Mouse (Mus musculus): ENCODE data around the gene Plxnc1. TPM values are rescaled to one million over a fixed set of nuclear protein-coding genes. Genes with fewer than 3 reads are reported as not detected.

Plxnc1 gene
- polyA plus RNA-seq, 1 experiment: 82.8 TPM

- no peak overlapping the region for H3K4me3 ChIP-seq (ENCODE audit: insufficient read depth, low read length)
Observed at GRCm38 (mm10) chr10:94811907-94812851, 132.5 kb downstream of the Plxnc1 start.

DNA sequence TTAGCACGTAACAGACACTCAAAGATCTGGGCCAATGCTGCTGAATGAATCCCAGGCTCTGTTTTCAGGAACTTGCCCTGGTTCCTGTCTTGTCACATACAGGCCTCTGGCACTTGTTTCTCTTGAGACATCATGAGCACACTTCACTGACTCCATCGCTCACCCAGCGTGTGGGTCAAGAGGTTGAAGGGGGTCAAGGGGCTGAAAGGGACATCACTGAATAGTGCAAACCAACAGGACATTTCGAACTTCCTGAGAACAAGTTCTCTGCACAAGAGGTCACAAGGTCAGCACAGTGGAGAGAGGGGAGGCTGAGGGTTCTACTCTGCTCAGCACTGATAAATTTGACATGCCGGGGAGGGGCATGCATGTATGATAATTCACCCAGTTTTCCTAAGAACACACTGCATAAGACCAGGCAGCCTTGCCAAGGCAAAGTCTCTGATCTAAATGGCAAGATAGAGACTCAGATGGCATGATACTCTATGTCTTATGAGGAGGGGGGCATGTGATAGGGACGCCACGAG lies 134.6 kb downstream of the Plxnc1 start:
- TF ChIP-seq POLR2A (IDR thresholded peaks at IDR 0.05; ENCODE audit: borderline replicate concordance, low read depth, low read length): no peak
- no peak for TF ChIP-seq CTCF (IDR thresholded peaks at IDR 0.05; ENCODE audit: low read depth, low read length)
- H3K4me1 ChIP-seq (ENCODE audit: control insufficient read depth, insufficient read depth, low read length): no peaks in the 10 kb centered on the region
- H3K4me3 ChIP-seq (ENCODE audit: insufficient read depth, low read length): no peak overlapping the region
- H3K27ac ChIP-seq (ENCODE audit: insufficient read depth, low read depth, low read length): no peak overlapping the region

More at GRCm38 (mm10) chr10:94811907-94812851, 132.5 kb downstream of the Plxnc1 start:
- no peaks in the 10 kb centered on the region for H3K4me1 ChIP-seq (ENCODE audit: control insufficient read depth, insufficient read depth, low read length)
- TF ChIP-seq POLR2A (IDR thresholded peaks at IDR 0.05; ENCODE audit: borderline replicate concordance, low read depth, low read length): no peak
- TF ChIP-seq CTCF (IDR thresholded peaks at IDR 0.05; ENCODE audit: low read depth, low read length): no peak
- no peak overlapping the region for H3K27ac ChIP-seq (ENCODE audit: insufficient read depth, low read depth, low read length)

DNA sequence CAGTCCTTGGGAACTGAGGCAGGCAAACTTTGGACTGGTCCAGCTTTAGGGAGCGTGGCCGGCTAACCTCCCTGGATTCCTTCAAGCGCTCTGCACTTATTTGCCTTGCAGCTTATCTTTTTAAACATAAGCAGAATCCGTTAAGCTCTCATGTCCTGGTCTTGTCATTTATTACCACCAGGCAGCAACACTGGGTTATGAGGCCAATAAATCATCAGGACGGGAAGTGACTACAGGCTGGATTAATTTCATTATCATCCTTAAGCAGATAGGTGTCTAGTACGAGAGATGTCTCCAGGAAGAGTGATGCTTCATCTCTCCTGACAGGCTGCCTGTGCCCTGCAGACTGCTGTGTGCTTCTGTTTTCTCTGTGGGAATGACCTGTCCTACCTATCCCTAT lies 136.4 kb downstream of the Plxnc1 start:
- no peak overlapping the region for H3K4me3 ChIP-seq (ENCODE audit: insufficient read depth, low read length)
- H3K4me1 ChIP-seq (ENCODE audit: control insufficient read depth, insufficient read depth, low read length): no peaks in the 10 kb centered on the region
- H3K27ac ChIP-seq (ENCODE audit: insufficient read depth, low read depth, low read length): no peak overlapping the region
- TF ChIP-seq CTCF (IDR thresholded peaks at IDR 0.05; ENCODE audit: low read depth, low read length) (no peak), POLR2A (IDR thresholded peaks at IDR 0.05; ENCODE audit: borderline replicate concordance, low read depth, low read length) (no peak)

DNA sequence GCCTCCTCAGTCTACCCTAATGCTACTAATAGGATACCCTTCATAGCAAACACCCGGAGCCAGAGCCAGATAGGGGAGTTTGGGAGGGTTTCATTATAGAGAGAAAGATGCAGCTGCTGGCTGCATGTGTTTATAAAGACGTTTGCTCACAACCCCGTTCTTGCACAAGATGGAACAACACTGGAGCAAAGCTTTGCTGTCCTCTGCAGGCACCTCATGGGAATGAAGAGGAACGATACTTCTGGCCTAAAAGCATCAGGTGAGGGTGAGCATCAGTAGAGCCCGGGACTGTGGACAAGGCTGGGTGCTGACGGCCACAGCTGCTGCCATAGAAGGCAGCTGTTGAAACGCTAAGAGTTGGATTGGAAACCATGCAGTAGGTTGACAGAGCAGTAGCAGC lies 137.3 kb downstream of the Plxnc1 start:
- Histone ChIP-seq H3K27ac (ENCODE audit: insufficient read depth, low read depth, low read length) (no peak overlapping the region), H3K4me1 (ENCODE audit: control insufficient read depth, insufficient read depth, low read length) (no peaks in the 10 kb centered on the region), H3K4me3 (ENCODE audit: insufficient read depth, low read length) (no peak overlapping the region)
- no peak for TF ChIP-seq CTCF (IDR thresholded peaks at IDR 0.05; ENCODE audit: low read depth, low read length)
- no peak for TF ChIP-seq POLR2A (IDR thresholded peaks at IDR 0.05; ENCODE audit: borderline replicate concordance, low read depth, low read length)

GRCm38 (mm10) chr10:94804909-94805220 lies 139.8 kb downstream of the Plxnc1 start:
- TF ChIP-seq POLR2A (IDR thresholded peaks at IDR 0.05; ENCODE audit: borderline replicate concordance, low read depth, low read length) (no peak), CTCF (IDR thresholded peaks at IDR 0.05; ENCODE audit: low read depth, low read length) (no peak)
- H3K4me3 ChIP-seq (ENCODE audit: insufficient read depth, low read length): no peak overlapping the region
- no peak overlapping the region for H3K27ac ChIP-seq (ENCODE audit: insufficient read depth, low read depth, low read length)
- H3K4me1 ChIP-seq (ENCODE audit: control insufficient read depth, insufficient read depth, low read length): no peaks in the 10 kb centered on the region

- Histone ChIP-seq H3K4me3 (ENCODE audit: insufficient read depth, low read length) (no peak overlapping the region), H3K27ac (ENCODE audit: insufficient read depth, low read depth, low read length) (no peak overlapping the region), H3K4me1 (ENCODE audit: control insufficient read depth, insufficient read depth, low read length) (no peaks in the 10 kb centered on the region)
- TF ChIP-seq CTCF (IDR thresholded peaks at IDR 0.05; ENCODE audit: low read depth, low read length) (no peak), POLR2A (IDR thresholded peaks at IDR 0.05; ENCODE audit: borderline replicate concordance, low read depth, low read length) (no peak)
Observed at GRCm38 (mm10) chr10:94804029-94804908, 140.4 kb downstream of the Plxnc1 start.

- H3K27ac ChIP-seq (ENCODE audit: insufficient read depth, low read depth, low read length): no peak overlapping the region
- H3K4me3 ChIP-seq (ENCODE audit: insufficient read depth, low read length): no peak overlapping the region
- no peaks in the 10 kb centered on the region for H3K4me1 ChIP-seq (ENCODE audit: control insufficient read depth, insufficient read depth, low read length)
- TF ChIP-seq CTCF (IDR thresholded peaks at IDR 0.05; ENCODE audit: low read depth, low read length) (no peak), POLR2A (IDR thresholded peaks at IDR 0.05; ENCODE audit: borderline replicate concordance, low read depth, low read length) (no peak)
Observed at GRCm38 (mm10) chr10:94800677-94801354, 143.8 kb downstream of the Plxnc1 start.

DNA sequence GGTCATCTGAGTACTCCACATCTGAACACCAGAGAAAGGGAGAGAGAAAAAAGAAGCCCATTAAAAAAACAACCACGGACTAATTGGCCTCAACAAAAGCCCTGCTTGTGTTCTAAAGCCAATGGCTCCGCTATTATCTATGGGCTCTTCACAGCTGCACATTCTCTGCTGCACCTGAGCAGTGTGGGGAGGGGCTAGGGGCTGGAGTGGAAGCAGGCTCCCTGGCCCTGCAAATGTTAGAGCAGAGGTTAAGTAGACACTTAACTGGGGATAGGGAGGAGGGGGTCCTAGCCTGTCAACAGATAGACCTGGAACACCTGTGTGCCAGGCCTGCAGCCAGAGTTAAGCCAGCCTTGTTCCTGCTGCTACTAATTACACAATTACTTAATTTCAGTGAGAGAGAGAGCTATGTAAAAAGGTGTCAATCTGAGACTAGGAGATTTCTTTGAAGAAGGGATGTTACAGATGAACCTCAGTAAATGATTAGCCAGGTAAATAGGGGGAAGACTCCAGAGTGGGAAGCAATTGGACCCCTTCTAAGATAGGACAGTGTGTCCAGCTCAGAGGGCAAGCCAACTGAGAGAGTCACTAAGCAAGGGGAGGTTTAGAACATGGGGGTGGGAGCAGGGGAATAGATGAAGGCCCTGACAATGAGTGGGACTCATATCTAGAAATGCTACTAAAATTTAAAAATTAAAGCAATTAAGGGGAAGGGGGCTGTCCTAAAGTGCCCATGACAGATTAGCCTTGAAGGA lies 145.0 kb downstream of the Plxnc1 start:
- peaks cover 1% of the 10 kb centered on the region for H3K4me1 ChIP-seq (ENCODE audit: control insufficient read depth, insufficient read depth, low read length)
- no peak overlapping the region for H3K4me3 ChIP-seq (ENCODE audit: insufficient read depth, low read length)
- H3K27ac ChIP-seq (ENCODE audit: insufficient read depth, low read depth, low read length): no peak overlapping the region
- TF ChIP-seq POLR2A (IDR thresholded peaks at IDR 0.05; ENCODE audit: borderline replicate concordance, low read depth, low read length) (no peak), CTCF (IDR thresholded peaks at IDR 0.05; ENCODE audit: low read depth, low read length) (no peak)

DNA sequence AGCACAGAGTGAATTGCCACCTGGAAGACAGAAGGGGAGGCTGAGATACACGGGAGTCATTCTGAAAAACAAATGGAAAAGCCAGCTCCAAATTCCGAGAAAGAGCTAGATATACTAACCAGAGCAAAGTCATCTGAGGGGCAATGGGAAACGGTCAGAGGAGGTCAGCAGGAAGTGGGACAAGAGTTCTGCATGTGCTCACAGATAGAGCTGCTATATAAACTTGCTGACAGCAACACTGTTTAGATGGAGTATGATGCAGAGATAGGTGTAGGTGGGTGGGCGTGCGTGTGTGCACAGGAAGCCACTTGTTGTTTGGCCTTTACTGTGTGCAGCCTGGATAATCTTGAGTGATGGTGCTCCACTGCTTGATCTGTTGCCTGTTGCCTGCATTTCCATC lies 146.5 kb downstream of the Plxnc1 start:
- Histone ChIP-seq H3K4me1 (ENCODE audit: control insufficient read depth, insufficient read depth, low read length) (peaks cover 6% of the 10 kb centered on the region), H3K4me3 (ENCODE audit: insufficient read depth, low read length) (no peak overlapping the region), H3K27ac (ENCODE audit: insufficient read depth, low read depth, low read length) (no peak overlapping the region)
- no peak for TF ChIP-seq POLR2A (IDR thresholded peaks at IDR 0.05; ENCODE audit: borderline replicate concordance, low read depth, low read length)
- TF ChIP-seq CTCF (IDR thresholded peaks at IDR 0.05; ENCODE audit: low read depth, low read length): no peak

All from bone marrow macrophage, adult 2 months (primary cell).